Mouse (Mus musculus): ENCODE data around the gene Krt4.

GRCm38 (mm10) chr15:101927340-101928080 lies 3.0 kb upstream of the Krt4 start:
- TF ChIP-seq ZNF384 (IDR thresholded peaks at IDR 0.05; ENCODE audit: low read depth, low read length), result no peak
- TF ChIP-seq CHD2 (IDR thresholded peaks at IDR 0.05; ENCODE audit: low read depth, low read length), result no peak
- TF ChIP-seq MAFK (IDR thresholded peaks at IDR 0.05; ENCODE audit: insufficient read depth, low read depth, low read length), result no peak
